ENCODE assay signal across 9 mouse cellular contexts in the genomic region with DNA sequence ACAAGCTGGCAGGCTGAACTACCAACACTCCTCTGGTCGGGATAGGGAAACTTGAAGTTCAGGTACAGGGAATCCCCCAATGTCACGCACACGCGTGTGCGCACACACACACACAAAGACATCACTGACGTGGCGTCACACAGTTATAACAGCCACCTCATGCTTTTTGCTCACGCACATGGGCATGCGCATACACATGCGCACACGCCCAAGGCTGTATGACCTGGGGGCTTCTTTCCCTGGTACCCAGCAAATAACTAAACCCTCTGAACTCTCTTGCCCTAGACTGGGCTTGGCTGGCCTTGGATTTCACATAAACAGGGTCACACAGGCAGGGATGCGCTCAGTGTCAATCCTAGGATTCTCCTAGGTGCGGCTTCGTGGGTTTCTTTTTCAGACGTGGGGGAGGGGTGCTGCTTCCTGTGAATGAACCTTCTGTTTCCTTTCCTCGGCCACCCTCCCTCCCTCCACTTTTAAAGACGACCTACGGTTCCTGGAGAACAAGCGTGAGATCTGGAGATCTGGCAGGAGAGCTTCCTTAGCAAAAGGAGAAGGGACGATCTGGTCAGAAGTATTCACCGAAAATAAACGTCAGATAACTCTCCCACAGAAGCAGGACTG. TPM values are rescaled to one million over a fixed set of nuclear protein-coding genes. Genes with fewer than 3 reads are reported as not detected.
A peak's percentile ranks its signal among the peaks of the same experiment; 100 is the strongest.
DNase-seq lines count a peak whose midpoint lies in the region; ATAC-seq lines count a peak whose summit lies in the region.
"Had no signal": no experiment of that assay in that cellular context is flagged by ENCODE, and none has a peak within 500 bp of the region (broad histone marks: within the 10 kb centered on the region; RNA-seq: fewer than 3 reads in every experiment).

No protein-coding gene starts in this region.

- no peak overlapping the region for H3K9ac ChIP-seq in hindbrain, embryonic 14.5 days
- H3K9ac ChIP-seq in hindbrain, embryonic 13.5 days: no peak overlapping the region

- no peaks in the 10 kb centered on the region for H3K27me3 ChIP-seq in hindbrain, embryonic 14.5 days (ENCODE audit: control insufficient read depth, insufficient read depth, low read length)
- peaks cover 16% of the 10 kb centered on the region; the same call in 1 of the 2 replicates for H3K27me3 ChIP-seq in hindbrain, embryonic 13.5 days

- no peaks in the 10 kb centered on the region for H3K9me3 ChIP-seq in hindbrain, embryonic 14.5 days (ENCODE audit: control insufficient read depth, low read length)
- no peaks in the 10 kb centered on the region for H3K9me3 ChIP-seq in hindbrain, embryonic 13.5 days

- H3K4me3 ChIP-seq in hindbrain, embryonic 14.5 days (replicated peaks; ENCODE audit: low read length): no peak overlapping the region
- no peak overlapping the region for H3K4me3 ChIP-seq in hindbrain, embryonic 13.5 days

- peaks cover 18% of the 10 kb centered on the region for H3K4me1 ChIP-seq in hindbrain, embryonic 14.5 days (replicated peaks; ENCODE audit: control insufficient read depth, insufficient read depth, low read length)
- peaks cover 39% of the 10 kb centered on the region for H3K4me1 ChIP-seq in hindbrain, embryonic 13.5 days (replicated peaks)

- no peak for ATAC-seq in hindbrain, embryonic 14.5 days (ENCODE audit: low FRiP score)
- no peak for ATAC-seq in hindbrain, embryonic 13.5 days (ENCODE audit: low FRiP score)
- ATAC-seq in inflammation-experienced regulatory T-cells, adult 6 months: peak; percentile 41

- H3K36me3 ChIP-seq in hindbrain, embryonic 14.5 days (replicated peaks; ENCODE audit: control insufficient read depth, insufficient read depth): no peaks in the 10 kb centered on the region
- H3K36me3 ChIP-seq in hindbrain, embryonic 13.5 days: no peaks in the 10 kb centered on the region

- intact Hi-C loops in left cerebral cortex, postnatal 4 days (cut with DNase I): loop anchor here (10.0 kb wide), 1 partner anchor 86 kb away; no protein-coding TSS in a partner anchor

- 52% methylated on average over 22 of the region's 22 CpGs for WGBS in hindbrain, embryonic 14.5 days
- 58% methylated on average over 22 of the region's 22 CpGs for WGBS in hindbrain, embryonic 13.5 days

- 0 out of 2 replicates have a peak overlapping the region, but pooled peaks have one; percentile 19 for H3K4me2 ChIP-seq in hindbrain, embryonic 14.5 days (replicated peaks)
- H3K4me2 ChIP-seq in hindbrain, embryonic 13.5 days: no peak overlapping the region

- DNase-seq in hindbrain, embryonic 14.5 days (ENCODE audit: low spot score): no peak
- peak; percentile 57 for DNase-seq in 416B (ENCODE audit: low read depth)
- DNase-seq in CD4-positive helper T cell, adult 2 months (ENCODE audit: low read depth, low spot score): peak; percentile 78
- DNase-seq in left cerebral cortex, postnatal 4 days: no peak
- DNase-seq in cerebellum, postnatal 25 days: no peak
- DNase-seq: cerebellum, adult 11-12 months; kidney, adult 8-10 months had no signal

- no peak overlapping the region; the same call in 1 of the 2 replicates for H3K27ac ChIP-seq in hindbrain, embryonic 14.5 days
- no peak overlapping the region for H3K27ac ChIP-seq in hindbrain, embryonic 13.5 days

RNA-seq across cellular contexts. Expression of a gene that starts 21.1 kb away (rescaled TPM):
- 3.4 and 3.7 TPM in 2 replicates for polyA plus RNA-seq in hindbrain, embryonic 14.5 days (2014; fragmentation: Nextera tagmentation; extraction: Ambion mirVana)
- polyA plus RNA-seq in hindbrain, embryonic 13.5 days (2015; fragmentation: Nextera tagmentation; extraction: Ambion mirVana): 1.7 and 1.8 TPM in 2 replicates
- polyA plus RNA-seq in inflammation-experienced regulatory T-cells, adult 6 months (2017; shearing (Covaris generic)): 10 to 100 TPM; 21.7 to 24.8 (median 23.1) TPM
- 1 to 10 TPM; 6.0 to 6.2 TPM for total RNA-seq in left cerebral cortex, postnatal 4 days (2021)

Comparison
In these comparisons a context has a peak if more than half of its experiments do, and no peak if none do; other contexts are left out.
1. DNase-seq: peak in 416B (single experiment) and CD4-positive helper T cell, adult 2 months (single experiment); none in hindbrain, embryonic 14.5 days (single experiment), left cerebral cortex, postnatal 4 days (single experiment) and cerebellum, postnatal 25 days (0 of 2).